Mouse (Mus musculus) ovary, postnatal 14 days (tissue): ENCODE measurements around the gene Plekha8.
A peak's percentile ranks its signal among the peaks of the same experiment; 100 is the strongest.

Experiments used
- DNase-seq: peaks from one replicate; pipeline ENCODE4 v3.0.0; 2022; ENCODE audit warnings: low spot score

Plekha8 gene

DNA sequence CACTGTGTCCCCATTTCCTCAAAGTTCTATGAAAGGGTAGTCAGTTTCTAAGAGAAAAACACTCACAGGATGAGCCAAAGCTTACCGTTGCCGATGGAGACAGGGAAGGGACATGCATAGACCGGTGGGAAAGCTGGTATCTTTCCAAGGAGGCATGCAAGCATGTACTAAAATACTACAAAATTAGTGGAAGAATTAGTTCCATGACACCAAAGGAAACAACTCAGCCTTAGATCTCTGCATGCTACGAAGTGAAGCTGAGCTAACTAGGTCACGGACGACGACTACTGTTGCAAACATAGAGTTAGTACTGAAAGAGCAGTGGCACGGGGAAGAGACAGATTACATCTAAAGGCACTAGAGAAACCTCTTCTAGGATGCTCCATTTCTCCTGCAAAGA lies 8.0 kb upstream of the Plekha8 start:
- no peak for DNase-seq

DNA sequence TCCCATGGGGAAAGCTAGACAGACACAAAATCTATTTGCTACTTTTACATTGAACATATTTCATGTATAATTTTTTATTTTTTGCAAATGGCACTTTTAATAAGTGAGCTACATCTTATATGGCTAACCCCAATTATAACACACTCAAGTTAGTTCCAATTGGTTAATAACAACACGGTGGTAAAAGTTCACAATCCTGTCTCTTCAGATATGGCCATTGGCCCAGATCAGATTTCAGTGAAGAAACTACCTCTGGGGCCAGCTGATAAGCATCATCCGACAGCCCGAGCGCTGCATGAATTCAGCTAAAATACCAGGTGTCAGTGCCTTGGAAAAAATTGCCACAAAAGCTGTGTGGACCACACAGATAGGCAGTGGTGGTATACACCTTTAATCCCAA lies 7.2 kb upstream of the Plekha8 start:
- DNase-seq, result no peak

DNA sequence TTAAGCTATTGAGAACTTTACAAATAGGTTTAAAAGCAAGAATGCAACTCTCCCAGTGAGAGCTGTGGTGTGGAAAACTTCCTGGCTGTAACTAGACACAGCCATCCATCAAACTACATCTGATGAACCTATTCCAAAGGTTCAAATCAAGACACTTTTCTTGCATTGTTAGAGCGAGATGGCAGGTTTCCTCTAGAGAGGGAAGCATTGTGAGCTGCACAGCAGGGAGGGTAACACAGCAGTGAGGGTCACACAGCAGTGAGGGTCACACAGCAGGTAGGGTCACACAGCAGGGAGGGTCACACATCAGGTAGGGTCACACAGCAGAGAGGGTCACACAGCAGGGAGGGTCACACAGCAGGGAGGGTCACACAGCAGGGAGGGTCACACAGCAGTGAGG lies 6.7 kb upstream of the Plekha8 start:
- DNase-seq, result no peak

DNA sequence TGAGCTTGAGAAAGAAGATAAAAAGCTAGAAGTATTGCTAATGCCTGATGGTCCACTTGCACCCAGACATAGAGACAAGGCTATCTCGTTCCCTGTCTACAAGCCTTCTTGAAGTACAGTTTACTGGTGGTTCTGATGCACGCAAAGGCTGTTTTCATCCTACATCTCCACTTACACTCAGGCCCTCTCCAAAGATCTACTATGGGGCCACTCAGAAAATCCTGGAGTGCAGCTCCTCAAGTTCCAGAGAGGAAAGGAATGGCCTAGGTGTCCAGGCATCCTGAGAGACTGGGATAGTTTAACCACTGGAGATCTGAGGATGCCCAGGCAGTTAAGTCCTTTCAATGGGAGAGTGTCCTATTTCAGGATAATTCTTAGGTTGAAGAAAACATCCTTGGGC lies 4.2 kb upstream of the Plekha8 start:
- DNase-seq, result no peak

DNA sequence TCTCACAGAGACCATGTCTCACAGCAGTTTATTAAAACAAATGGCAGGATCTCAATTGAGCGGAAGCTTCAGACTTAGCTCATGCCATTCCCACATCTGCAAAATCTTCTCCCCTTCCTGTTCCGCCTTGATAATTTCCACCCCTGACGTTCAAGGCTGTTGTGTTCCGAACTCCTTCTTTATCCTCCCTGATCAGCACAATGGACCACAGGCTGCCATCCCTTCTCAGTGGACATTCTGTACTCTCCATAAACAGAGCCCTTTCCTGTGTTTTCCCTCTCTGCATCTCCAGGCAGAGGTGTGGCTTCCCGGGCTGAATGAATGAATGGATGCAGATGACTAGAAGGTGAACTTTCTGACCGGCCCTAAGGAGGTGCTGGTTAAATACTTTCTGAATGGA lies 3.1 kb upstream of the Plekha8 start:
- no peak for DNase-seq

DNA sequence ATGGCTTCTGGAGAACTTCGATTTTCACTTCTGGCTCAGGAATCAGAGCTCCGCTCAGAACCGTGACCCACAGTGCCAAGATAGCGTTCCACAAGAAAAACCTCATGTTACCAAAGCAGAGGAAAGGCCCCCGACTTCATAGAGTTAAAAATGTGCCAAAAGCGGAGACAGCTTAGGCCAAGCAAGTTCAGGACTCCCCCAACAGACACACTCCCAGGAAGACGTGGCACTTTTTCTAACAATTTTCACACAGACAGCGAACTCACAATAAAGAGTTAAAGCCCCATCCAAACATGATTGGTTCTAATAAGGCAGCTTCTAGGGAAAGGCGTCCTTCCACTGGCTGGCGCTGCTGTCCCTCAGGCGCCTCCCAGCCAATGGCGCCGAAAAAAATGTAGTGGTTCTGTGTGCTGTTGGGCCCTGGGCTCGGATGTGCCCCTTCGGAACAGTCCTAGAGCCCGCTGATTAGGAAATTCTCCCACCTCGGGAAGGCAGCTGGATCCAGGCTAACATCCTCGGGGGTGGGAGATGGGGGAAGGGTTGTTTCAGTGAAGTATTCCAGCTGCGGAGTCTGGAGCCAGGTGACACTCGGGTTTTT lies 1.9 kb upstream of the Plekha8 start:
- peak; percentile 79 for DNase-seq

DNA sequence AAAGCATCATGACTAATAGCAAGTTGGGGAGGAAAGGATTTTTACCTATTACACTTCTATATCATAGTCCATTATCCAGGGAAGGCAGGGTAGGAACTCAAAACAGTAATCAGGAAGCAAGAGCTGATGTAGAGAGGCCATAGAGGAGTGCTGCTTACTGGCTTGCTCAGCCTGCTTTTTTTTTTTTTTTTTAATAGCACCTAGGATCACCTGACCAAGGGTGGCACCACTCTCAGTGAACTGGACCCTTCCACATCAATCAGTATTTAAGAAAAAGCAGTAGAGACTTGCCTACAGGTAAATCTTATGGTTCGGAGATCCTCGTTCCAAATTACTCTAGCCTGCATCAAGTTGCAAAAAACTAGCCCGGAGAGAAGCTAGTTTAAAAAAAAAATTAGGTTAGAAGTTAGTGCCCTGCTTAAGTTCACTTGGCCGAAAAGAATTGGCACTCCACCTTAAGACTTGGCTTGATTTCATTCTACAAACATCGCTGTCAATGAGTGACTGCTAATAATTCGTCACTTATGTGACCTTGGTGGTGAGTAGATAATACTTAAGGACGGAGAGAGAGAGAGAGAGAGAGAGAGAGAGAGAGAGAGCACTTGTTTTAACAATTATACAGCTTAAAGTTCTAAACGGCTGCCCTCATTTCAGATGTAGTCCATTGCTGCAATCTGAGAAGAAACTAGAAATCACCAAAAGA lies 994 bp upstream of the Plekha8 start:
- no peak for DNase-seq

DNA sequence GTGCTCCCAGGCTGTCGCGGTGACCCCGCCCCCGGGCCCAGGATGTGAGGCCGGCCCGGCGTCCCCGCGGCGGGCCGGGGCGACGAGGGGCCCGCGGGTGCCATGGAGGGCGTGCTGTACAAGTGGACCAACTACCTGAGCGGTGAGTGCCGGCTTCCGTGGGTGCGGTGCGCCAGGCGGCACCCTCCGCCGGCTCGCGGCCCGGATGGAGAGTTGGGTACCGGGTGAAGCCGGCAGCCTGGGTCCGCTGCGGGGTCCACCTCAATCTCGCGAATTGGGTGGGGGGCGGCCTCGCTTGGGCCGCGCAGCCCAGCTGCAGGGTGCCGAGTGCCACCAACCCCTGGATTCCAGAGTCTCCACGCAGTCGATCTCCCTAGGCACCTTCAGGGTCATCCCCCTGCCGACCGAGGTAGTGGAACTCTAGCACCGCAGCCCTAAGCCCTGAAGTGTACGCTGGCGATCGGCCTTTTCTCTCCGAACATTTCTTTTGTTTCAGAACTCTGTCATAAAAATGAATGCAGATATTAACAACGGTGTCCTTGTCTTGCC lies 493 bp downstream of the Plekha8 start:
- peak; percentile 13 for DNase-seq

DNA sequence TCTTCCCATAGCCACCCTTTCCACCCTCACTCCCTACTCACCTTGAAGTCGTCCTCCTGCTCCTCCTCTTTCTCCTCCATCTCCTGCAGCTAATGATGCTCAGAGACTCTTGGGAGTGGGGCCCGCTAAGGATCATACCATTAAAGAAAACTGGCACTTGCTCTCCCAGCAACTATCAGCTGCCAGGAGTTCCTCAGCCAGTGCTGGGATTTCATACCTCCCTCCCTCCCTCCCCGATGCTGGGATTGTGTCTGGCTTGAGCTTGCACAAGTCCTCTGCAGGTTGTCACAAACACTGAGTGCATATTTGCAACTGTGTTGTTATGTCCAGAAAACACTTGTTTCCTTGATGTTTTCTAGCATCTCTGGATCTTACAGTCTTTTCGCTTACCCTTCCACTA lies 2.3 kb downstream of the Plekha8 start, which contains the start of gene Fkbp14:
Gene Fkbp14 (minus strand): TSS at position 101 of the 400 bp plus-strand sequence.
- DNase-seq, result no peak

DNA sequence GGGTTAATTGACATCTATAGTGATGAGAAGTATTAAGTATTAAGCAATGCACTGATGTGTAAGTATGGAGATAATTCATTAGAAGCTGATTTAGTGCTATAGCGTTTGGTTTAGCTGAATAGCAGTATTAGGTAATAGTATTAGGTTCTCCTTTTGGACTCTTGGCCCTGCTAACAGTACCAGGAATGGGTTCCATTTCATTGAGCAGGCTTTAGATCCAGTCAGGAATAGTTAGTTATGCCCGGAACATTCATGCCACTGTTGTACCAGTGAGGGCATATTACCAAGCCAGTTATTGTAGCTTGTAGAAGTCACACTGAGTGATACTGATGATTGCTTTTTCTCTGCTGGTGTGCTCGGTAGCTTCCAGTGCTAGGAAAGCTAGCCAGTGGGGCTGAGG lies 2.8 kb downstream of the Plekha8 start:
- no peak for DNase-seq

DNA sequence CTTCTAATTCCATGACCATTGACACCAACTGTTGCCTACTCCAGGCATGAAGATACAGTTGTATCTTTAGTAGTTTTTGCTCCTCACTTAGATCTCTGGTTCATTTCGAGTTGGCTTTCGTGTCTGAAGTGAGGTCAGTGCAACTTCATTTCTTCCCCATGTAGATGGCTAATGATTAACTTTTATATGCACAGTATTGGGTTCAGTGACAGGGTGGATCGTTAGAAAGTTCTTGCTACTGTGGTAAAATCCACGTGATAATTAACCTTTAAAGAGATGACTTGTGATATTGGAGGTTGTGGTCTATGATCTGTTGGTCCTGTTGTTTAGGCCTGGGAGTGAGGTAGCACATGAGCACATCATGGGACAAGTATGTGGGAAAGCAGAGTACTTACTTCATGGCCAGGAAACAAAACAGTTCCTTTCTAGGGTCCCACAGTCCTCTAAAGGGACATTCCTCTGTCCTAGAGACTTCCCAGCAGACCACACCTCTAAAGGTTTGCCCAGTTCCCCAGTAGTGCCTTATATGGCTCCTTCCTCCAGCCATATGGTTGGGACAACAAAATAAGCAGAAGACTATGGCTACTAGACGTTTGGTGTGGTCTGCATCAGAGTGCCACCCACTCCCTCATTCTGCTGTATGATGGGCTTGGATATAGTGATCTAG lies 5.9 kb downstream of the Plekha8 start:
- DNase-seq, result no peak

DNA sequence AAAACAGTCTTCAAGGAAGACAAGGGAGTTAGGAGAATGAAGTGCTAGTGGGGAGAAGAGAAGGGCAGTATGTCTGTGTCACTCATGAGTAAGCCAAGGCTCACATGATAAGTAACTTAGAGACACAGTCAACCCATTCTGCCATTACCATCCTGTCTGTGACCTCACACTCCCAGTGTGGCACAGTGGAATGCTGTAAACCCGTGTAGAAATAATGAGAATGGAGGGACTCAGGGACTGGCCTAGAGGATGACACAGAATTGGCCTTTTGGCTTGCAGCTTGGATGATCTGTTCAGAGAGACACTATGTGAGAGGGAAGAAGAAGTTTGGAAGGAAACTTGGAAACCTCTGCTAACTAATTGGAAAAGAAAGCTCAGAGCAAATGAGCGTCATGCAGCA lies 8.0 kb downstream of the Plekha8 start:
- no peak for DNase-seq

DNA sequence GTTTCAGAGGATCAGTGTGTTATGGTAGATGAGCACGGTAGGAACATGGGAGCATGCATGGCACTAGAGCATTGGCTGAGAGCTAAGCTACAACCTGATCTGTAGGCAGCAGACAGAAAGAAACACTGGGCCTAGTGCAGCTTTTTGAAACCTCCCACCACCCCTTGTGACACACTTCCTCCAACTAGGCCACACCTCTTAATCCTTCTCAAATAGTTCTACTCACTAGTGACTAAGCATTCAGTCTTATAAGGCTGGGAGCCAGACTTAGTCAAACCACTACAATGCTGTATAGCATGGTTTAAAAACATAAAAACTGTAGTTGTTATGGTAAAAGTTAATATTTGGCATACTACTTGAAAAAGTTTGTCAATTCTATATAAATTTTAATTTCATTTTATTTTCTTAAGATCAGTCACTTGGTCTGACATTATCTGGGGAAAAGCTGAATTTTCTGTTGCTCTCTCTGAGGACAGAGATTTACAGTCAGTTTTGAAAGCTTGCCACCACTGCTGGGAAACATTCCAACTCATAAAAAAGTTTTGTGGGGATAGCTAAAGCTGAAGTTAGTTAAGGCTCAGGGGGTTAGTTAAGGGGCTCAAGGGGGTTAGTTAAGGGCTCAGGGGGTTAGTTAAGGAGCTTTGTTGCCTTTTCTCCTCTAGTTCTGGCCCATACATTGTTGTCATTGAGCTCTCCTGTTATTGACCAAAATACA lies 9.2 kb downstream of the Plekha8 start:
- peak; percentile 60 for DNase-seq

DNA sequence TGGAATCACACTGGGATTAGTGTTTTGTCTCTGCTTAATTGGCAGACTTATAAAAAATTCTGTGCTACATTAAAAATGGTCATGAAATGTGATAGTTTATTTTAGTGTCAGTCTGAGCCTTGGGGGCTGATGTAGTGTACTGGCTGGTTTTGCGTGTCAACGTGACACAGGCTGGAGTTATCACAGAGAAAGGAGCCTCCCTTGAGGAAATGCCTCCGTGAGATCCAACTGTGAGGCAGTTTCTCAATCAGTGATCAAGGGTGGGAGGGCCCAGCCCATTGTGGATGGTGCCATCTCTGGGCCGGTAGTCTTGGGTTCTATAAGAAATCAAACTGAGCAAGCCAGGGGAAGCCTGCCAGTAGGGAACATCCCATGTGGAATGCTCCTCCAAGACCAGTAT lies 11.3 kb downstream of the Plekha8 start:
- no peak for DNase-seq

DNA sequence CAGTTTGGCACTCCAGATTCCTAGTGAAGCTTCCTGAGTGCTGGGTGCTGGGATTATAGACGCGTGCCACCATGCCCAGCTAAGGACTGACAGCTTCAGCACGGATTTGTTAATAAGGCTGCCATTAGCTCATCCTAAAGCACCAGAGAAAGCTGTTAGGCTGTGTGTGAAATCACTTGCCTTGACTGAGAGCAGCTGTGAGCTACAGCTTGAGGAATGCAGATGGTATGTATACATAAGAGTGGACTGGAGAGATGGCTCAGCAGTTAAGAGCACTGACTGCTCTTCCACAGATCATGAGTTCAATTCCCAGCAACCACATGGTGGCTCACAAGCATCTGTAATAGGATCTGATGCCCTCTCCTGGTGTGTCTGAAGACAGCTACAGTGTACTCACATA lies 22.5 kb downstream of the Plekha8 start:
- DNase-seq, result no peak

DNA sequence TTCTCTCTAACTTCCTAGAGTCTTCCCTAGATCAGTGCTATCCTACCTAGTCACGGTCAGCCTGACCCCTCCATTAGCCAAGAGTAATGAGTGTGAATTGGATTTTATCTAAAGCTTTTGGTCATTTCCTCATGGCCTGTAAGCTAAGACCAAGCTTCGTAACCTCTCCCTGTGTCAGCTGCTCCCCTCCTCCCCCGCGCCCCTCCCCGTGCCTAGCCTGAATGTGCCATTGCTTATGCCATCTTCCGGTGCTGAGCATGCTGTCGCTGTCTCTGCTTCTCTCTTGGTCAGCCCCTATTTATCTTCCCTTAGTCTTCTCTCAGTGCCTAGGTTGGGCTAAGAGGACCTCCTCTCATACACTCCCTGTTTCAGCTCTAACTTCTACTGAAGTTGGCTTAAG lies 24.6 kb downstream of the Plekha8 start:
- DNase-seq, result no peak

DNA sequence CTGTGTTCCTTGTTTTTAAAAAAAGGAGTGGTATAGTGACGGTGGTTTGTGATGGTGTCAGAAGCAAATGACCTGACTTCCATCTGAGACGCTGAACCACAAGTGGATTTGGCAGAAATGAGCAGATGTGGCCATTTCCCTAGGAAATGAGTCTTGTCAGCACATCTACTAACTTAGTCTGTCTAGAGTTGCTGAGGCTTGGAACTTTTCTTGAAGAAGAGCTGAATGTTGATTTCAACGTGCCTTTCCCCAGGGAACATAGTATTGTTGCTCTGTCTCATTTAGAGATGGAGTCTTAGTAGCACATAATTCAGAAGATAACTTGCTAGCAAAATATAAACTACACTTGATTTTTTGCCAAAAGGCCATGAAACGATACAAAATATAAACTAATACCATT lies 25.4 kb downstream of the Plekha8 start:
- DNase-seq, result no peak

DNA sequence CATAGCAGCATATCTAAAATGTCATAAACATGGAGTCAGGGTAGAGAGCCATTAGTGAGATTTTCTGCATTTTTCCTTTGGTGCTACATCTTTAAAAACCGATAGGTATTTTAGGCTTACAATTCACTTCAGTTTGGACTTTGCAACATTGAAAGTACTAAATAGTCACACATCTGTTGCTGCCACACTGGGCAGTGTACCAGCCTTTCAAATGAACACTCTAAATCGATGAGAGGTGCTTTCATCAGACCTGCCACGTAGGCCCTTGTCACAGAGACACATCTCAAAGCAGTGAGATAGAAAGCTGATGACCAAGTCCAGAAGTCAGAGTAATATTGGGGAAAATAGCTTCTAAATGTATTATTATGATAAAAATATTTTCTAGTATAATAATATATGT lies 33.5 kb downstream of the Plekha8 start:
- DNase-seq, result no peak

DNA sequence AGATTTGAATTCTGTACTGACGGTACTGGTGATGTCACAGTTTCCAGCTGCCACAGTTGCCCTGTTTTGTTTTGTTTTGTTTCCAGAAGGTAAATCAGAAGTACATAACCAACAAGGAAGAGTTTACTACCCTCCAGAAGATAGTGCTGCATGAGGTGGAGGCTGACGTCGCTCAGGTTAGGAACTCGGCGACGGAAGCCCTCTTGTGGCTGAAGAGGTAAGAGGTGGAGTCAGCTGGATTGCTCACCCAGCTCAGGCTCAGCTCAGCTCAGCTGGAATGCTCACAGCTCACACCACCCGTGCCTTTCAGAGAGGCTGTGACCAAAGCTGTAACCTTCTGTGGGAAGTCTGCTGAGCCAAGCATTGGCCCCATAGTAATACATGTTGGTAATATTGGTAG lies 34.8 kb downstream of the Plekha8 start:
- no peak for DNase-seq

DNA sequence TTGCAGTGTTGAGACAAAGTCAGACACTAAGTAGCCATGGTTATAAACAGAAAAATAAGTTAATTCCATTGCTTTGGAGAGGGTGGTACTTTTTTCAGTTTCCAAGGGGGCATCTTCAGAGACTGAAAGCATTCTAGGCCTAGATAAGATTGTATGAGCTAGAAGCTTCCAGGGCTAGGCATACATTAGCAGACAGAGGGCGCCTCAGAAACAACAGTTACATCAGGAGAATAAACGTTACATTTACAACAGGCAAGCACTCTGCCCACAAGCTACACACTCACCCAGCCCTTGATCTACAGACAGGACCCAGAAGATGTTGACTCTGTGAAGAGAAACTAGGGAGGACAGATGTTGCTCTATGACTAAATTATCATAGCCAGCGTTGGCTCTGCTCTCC lies 36.6 kb downstream of the Plekha8 start:
- no peak for DNase-seq

DNA sequence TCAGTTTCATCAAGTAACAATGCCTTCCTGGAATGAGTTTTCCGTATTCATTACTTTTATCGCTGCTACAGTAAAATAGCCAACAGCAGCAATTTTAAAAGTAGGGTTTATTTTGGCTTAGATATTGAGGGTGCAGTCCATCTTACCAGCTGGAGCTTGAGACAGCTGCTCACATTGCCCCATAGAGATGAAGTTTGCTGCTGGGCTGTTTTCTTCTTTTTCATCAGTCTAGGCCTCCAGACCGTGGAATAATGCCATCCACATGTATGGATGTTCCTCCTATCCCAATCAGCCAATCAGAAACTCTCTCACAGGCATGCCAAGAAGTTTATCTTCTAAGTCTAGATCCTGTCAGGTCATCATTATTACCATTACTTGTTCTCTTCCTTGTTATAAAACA lies 45.0 kb downstream of the Plekha8 start:
- no peak for DNase-seq

DNA sequence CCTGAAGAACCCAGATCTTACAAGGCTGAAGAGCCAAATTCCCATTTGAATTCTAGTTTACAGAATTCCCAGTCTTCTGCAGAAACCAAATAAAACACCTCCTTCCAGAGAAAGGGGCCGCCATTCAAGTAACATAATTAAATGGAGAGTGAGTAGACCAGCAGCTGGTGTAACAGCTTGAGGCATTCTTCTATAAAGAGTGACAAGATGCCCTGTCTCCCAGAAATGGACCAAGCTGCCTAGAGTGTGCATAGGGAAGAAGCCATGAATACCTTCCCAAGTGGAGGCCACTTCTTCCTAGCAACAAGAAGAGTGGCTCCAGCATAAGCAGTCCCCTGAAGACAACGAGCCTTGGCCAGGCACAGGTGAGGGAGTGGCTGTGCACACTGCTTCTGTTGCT lies 47.0 kb downstream of the Plekha8 start:
- DNase-seq, result no peak

DNA sequence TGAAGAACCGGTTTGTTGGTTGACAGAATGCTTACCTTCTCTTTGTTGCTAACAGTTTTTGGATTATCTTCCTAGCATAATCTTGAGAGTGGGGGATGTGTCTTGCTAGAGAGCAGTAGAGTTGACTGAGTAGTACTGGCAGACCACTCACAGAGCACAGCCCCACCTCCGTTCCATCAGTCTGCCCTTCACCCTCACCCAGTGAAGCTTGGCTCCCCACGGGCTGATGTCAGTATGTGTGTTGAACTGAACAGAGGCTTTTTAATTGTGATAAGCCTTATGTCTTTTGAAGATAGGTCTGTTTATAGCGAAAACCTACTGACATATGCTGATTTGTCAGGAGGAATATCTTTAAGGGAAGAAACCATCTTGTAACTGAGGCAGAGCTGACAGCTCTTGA lies 48.3 kb downstream of the Plekha8 start:
- no peak for DNase-seq
